Mouse (Mus musculus) activated CD4-positive, CD25-positive, alpha-beta regulatory T cell, adult 4 months (primary cell): ENCODE results near the gene Cd300lg. TPM values are rescaled to one million over a fixed set of nuclear protein-coding genes. Genes with fewer than 3 reads are reported as not detected.

Experiments
- ATAC-seq: one replicate; pipeline ENCODE4 v1.8.0; 2017
- polyA plus RNA-seq, 2 experiments: library from polyadenylated mRNA; unstranded; fragments of 100-300 nt; shearing (Covaris generic); gene quantifications; one replicate each; pipeline ENCODE4 v1.2.1; 2017

The Cd300lg gene
- polyA plus RNA-seq, 2 experiments from 2014 or later = 0.13 TPM; not detected in 1

DNA sequence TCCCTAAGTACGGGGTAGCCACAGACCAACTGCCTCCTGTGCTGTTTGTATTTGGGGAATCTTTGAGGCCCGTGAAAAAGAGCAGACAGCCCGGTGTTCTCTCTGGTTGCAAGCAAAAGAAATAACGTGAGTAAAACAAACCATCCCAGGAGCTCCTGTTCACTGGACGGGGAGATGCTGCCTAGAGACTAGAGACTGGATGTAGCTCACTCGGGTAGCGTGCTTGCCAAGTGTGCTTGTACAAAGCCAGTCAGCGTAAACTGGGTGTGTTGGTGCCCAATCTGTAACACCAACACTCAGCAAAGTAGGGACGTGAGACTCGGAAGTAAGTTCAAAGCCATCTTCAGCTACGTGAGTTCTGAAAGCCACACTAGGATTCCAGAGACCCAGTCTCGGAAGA is 11.4 kb downstream of the Cd300lg start:
- no peak for ATAC-seq

DNA sequence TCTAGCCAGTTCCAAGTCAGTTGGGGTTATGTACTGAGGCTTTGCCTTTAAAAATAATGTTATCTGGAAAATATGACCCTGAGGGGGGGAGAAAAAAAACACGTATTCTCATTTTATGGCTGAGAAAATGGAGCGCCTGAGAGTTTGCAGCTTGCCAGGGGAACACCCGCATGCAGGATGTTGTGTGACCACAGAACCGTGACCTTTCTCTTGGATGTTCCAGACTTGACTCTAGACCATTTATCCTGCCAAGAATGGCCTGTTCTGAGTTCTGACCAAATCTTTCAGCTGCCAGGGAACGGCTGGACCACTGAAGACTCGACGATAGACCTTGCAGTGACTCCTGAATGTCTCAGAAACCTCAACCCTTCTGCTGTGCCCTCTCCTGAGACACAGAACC is 11.9 kb downstream of the Cd300lg start:
- no peak for ATAC-seq

DNA sequence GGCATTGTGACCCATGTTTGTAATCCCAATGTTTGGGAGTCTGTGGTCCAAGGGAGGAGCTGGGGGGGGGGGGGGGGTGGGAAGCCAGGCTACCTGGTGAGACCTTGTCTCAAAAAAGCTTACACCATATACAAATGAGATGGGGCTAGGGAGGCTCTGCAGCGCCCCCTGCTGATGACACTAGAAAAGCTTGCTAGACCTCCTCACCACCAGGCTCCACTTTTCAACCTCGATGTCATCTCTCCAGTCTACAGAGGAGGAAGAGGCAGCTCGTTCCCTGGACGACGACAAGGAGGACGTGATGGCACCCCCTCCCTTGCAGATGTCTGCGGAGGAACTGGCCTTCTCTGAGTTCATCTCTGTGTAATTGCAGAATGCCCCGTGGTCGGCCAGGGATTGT is 12.5 kb downstream of the Cd300lg start:
- ATAC-seq = no peak

DNA sequence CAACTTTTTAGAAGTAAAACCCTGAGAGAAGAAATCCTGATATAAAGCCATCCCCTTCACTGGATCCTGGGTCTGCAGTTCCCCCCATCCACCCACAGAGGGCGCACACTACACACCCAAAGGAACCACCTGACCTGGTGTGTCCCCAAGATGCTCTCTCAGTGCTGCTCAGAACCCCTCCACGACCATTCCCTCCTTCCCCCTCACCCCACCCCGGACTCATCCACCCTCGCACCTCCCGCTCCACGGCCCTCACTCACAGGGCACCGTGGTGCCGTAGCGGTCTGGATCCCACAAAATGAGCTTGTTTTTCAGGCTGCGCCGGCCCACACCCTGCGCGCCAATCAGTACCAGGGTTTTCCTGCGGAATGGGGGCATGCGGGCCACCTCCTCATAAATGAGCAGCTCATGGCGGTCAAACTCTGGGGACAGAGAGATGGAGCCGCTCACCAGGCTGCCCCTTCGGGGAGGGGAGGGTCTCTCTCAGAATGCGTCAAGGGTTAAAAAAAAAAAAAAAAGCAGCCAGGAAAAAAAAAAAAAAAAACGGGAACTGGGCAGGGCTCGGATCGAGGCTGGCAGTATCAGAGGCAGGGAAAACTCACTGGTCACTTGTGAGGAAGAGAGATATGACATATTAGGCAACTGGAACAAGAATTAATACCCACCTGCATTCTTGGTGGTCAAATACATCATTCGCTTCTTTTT is 20.1 kb downstream of the Cd300lg start:
- ATAC-seq = peak; percentile 40

GRCm38 (mm10) chr11:102061941-102062473 is 20.7 kb downstream of the Cd300lg start:
- no peak for ATAC-seq

- ATAC-seq = no peak
Measured at GRCm38 (mm10) chr11:102063076-102063475, 21.8 kb downstream of the Cd300lg start.

DNA sequence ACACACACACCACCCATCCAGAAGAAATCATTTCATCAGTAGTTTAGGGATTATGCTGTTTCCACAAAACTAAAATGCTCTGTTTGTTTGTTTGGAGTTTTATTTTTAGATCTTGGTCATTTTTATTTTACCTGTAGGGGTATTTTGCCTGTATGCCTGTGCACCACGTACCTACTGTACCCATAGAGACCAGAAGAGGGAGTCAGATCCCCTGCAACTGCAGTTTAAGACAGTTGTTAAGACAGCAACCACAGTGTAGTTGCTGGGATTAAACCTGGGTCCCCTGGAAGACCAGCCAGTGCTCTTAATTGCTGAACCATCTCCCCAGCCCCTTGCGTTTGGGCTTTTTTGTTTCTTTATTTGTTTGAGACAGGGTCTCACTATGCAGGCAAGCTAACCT is 27.7 kb downstream of the Cd300lg start:
- ATAC-seq = no peak

GRCm38 (mm10) chr11:102069633-102070032 is 28.3 kb downstream of the Cd300lg start:
- no peak for ATAC-seq

- no peak for ATAC-seq
Measured at GRCm38 (mm10) chr11:102070426-102070825, 29.1 kb downstream of the Cd300lg start.

DNA sequence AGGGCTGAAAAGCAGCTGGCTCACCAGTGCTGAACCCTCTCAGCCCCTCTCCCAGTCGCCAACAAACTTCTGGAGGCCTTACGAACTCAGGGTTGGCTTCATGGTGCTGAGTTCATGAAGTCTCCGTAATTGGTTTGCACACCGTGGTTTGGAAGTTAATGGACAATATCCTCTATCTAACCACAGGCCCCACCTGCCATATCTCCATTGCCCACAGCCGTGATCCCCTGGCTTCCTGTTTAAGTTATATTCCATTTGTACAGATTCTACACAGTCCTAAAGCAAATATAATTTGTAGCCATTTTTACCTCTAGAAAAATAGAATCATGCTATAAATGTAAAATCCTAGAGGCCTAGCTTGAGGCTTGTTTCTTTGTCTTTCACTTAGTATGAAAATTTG is 31.4 kb downstream of the Cd300lg start:
- ATAC-seq = no peak

- ATAC-seq = no peak
Measured at GRCm38 (mm10) chr11:102073722-102074121, 32.4 kb downstream of the Cd300lg start.

DNA sequence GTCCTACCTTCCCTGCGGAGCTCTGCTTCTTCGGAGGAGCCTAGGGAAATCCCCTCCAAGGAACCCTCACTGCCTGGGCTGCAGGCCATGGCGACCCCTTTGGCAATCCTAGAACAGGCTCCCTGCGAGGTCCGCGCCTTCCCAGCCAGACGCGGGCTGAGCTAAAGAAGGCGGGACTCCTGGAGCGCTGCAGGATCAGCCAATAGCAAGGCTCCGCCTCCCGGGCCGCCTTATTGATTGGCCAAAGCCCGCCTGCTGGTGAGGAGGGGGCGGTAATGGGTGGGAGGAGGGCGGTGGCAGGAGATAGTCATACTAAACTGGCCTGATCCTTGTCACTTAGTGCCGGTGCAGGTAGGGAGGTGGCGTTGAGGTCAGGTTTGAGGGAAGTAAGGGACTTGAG is 41.0 kb downstream of the Cd300lg start:
- no peak for ATAC-seq

DNA sequence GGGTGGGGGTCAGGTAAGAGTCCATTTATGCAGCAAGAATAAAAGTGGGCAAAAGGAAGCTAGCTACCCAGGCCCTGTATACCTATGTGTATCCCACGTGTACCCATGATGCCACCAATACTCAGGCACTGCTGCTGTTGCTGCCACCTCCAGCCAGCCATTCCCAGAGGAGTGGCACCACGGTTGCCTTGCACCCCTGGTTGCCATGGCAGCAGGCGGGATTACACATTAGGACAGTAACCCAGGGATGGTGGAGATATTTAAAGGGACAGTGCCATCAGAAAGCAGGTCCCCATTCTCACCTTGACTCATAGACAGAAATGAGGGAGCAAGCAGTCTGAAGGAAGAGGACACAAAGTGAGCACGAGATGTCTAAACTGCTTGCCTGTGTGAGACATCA is 41.9 kb downstream of the Cd300lg start:
- ATAC-seq = no peak

DNA sequence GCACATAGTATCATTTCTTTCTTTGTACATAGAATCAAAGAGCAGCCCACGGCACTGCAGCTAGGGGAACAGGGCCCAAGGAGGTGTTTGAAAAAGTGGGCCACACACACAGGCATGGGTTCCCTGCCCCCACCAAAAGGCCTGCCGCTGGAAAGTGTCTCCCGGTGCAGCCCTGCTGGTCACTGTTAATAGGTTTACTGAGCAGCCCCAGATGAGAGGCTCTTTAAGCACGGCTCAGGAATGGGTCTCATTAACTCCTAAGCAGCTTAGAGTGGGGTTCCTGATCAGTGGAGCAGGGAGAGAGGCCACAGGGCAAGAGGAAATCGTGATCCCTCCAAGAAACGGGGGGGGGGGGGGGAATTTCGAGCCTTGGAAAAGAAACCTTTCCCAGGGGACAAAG is 42.9 kb downstream of the Cd300lg start:
- no peak for ATAC-seq

DNA sequence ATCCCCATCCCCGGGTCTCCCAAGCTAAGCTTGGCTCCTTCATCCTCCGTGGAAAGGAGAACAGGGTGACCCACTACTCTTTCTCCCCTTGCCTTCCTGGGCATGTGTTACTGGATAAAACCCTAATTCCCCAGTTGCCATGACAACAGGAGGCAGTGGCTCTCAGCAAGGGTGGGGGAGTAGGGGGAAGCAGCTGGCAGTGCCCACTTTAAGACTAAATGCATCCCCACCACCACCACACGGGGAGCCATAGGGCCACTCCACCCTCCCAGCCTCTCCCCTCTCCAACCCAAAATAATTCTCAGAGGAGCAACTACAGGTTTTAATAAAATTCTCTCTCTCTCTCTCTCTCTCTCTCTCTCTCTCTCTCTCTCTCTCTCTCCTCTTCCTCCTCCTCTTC is 45.0 kb downstream of the Cd300lg start:
- no peak for ATAC-seq

DNA sequence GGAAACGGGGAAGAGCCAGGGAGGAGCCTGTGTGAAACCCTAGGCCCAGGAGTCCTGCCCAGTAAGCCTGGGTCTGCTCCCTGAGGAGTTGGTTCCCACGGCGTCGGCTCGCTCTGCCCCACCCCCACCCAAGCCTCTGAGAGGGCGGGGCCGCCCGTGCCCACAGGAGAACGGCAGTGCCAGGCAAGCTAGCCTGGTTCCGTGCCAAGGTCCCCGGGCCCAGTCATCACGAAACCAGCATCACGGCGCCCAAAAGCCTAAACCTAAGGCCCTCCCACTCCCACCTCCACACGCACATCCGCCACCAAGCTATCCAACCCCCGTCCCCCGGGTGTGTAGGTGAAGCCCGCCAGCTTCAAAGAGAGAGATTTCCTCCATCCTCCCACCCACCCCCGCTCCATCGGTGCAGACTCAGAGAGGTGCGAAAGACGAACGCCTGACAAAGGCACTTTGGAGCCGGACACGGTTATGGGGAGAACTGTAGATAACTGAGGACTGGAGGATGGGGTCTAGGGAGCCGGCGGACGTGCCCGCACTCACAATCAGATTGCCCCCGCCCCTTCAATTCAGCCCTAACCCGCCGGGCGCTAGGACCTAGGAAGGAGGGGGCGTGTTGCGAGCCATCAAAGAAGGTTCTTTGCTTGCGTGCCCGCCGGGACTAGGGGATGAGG is 45.9 kb downstream of the Cd300lg start:
- ATAC-seq = peak; percentile 83

DNA sequence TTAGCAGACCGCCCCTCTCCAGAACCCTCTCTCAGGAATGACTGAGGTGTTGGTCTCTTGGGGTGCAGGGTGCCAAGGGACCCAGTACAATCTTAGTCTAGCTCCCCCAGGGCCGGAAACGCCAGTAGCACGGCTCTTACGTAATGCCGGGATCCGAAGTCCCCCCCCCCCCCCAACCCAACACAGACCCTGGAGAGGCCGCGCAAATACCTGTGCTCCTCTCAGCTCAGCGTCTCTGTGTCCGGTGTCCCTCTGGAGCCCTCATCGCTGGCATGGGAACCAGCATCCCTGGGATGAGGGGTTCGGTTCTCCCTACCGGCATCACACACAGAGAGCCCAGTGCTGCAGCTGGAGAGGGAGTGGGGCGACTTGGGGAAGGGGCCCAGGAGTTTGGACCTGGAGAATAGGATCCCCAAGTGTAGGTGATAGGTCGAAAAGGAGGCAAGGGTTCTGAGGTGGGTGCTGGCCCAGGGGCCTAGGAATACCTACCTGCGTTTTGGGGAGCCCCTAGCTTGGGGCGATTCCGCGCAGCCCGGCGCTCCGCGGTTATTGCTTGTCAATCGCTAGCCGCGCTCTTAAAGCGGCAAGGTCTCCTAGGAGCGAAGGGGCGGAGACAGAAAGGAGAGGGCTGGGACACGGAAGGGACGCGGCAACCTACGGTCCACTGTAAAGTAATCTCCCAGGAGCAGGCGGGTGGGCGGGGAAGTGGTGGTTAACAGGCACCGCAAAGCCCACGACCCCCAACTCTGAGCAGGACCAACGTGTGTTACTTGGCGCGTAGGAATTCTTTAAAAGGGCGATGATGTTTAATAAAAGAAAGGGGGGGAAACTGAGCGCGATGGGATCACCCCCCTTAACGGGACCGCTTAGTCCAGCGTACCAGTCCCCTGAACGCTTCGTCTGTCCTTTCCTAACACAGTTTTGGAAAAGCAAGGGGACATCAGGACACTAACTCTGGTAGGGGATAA is 46.9 kb downstream of the Cd300lg start, which contains the start of gene Mpp2:
Gene Mpp2, minus strand, starts transcription at position 585 of the 968 bp plus-strand sequence.
- peak; percentile 24 for ATAC-seq

DNA sequence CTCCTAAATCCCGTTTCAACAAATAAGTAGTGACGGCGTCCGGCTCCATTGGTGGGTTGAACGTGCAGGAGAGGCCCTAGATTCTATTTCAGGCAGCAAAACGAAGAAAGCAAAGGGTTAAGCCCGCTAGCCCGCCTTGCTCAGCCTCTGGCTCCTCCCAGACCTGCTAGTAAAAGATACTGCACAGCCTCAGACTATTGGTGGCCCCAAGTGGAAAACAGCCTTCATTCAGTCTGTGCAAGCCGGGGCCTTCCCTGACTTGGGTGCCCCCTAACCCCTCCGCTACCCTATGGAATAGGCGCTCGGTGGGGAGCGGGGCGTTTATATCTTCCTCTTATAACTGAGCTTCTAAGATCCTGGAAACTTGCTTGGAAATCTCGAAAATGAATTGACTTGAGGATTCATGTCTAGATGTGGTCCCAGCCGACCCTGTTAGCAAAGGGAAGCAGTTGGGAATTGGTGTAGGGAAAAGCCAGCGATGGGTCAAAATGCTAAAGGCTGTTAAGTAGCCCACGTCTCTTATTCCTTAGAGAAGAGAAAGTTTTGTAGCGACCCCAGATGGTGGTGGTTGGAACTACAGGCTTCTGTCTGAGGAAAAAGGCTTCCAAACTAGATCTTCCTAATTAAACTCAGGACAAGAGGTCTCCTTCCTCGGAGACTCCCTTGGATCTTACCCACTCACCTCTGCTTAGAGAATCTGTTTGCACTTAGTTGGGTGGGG is 47.9 kb downstream of the Cd300lg start:
- ATAC-seq = peak; percentile 50

- no peak for ATAC-seq
Measured at GRCm38 (mm10) chr11:102095676-102096075, 54.4 kb downstream of the Cd300lg start.

DNA sequence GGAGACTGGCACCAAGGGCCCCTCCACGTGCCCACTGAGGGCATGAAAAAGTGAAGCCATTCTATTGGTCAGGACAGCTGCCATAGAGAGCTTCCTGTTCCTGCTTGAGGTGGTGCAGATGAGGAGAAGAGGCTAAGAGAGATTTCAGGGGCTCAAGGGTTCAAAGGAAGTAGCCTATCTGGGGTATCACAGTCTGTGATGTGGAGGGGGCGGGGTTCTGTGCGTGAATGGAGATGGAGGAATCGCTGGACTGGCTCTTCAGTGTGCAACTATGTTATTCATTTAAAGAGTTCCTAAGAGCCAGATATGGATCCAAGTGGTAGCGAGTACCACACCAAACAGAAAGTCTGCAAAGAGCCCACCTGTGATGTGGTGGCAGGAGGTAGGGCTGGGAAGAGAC is 55.1 kb downstream of the Cd300lg start:
- ATAC-seq = no peak

GRCm38 (mm10) chr11:102096887-102097391 is 55.6 kb downstream of the Cd300lg start:
- no peak for ATAC-seq

DNA sequence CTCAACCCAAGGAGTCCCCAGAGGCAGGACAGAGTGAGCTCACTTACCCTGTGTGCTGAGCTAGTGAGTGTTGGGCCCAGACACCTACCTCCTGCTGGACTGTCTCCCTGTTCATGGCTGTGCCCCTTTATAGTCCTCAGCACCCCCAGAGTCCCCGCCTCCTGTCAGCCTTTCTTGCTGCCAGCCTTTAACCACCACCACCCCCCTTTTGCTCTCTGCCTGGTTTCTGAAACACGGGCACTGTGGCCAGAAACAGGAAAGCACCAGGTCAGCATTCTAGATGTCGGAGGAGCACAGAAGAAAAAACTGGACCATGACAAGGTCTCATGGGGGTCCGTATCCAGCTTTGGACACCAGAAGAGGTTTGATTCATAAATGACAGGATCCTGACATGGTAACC is 59.9 kb downstream of the Cd300lg start, which contains the start of gene Ppy:
Gene Ppy, minus strand, starts transcription at position 101 of the 400 bp plus-strand sequence.
- ATAC-seq = no peak
